Mouse (Mus musculus): ENCODE data around the gene Nlrp5.

Gene Nlrp5

DNA sequence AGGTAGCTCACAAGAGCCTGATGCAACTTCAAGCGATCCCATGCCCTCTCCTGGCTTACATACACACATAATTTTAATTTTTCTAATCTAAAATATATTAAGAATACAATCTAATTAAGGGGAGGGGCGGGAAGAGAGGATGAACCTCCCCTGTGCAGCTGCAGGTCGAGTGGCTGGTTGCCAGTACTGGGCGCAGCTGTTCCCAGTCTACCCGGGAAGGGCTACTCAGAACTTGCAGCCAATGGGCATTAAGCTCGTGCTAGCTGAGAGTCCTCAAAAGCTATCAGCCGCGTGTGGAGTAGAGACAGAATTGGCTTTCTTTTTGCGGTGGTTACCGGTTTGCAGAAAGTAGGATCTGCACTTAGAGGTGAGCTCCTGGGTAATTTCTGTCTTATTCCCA is at the start of gene Nlrp5:
TSS of gene Nlrp5 (plus strand) at position 301 of the 400 bp plus-strand sequence.
- TF ChIP-seq GATA4 (IDR thresholded peaks at IDR 0.05; ENCODE audit: insufficient replicate concordance, low read length), result no peak
